Mouse (Mus musculus): ENCODE measurements around the gene C130073F10Rik.
"Not testable (repeated sequence)": the region's sequence is repeated elsewhere in the genome, so short reads cannot be mapped to it uniquely, and the experiment has no call there.

The C130073F10Rik gene

DNA sequence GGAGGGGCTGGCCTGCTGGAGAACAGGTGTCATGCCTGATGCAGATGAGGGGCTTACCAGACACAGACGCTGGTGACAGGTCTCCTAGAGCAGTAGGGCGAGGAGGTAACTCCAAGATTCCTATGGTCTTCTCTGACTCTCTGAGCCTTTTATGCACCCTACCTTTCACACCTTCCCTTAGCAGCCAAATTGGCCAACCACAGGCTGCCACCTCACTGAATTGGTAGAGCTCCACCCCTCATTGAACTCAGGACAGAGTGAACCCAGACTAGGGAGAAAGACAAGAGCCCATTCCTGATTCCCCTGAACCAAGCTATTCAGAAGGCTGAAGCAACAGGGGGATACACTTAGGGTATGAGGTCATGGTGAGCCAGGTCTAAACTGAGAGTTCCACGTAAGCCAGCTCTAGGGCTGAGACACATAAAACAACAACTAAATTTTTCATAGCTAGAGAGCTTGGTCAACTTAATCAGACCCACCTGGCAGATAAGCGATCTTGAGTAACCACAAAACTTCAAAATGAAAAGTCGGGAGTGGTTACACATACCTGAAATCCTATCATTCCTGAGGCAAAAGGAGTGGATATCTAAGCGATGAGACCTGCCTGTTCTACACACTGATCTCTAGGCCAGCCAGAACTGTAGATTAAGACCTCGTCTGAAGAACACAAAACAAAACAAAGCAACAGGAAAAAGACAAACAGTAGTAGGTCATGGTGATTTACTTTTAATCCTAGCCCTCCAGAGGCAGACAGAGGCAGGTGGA, at the start of gene C130073F10Rik:
C130073F10Rik (minus strand) TSS at position 134 of the 765 bp plus-strand sequence.
- no peak for DNase-seq (ENCODE audit: low spot score in 2 of 2)

DNA sequence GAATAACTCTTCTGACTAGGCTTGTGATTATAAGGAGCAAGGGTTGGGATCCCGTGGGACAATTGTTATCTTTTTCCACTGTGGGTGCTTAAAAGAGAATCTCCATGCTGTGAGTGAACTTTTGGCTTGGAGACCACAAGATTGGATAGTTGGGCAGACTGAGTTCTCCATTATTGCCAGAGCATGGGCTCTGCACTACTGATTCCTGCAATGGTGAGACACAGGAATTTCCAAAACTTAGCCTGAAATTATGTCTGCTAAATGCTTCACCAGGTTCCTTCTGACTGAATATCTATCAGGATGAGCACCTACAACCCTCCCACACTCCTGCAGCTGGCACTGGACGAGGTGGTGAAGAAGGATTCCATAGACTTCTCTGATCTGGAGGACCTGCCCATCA, 46.5 kb upstream of the C130073F10Rik start, which contains the start of gene Gm12794:
Gm12794 (plus strand) TSS at position 301 of the 400 bp plus-strand sequence.
- DNase-seq (ENCODE audit: low spot score in 2 of 2): not testable (repeated sequence)

DNA sequence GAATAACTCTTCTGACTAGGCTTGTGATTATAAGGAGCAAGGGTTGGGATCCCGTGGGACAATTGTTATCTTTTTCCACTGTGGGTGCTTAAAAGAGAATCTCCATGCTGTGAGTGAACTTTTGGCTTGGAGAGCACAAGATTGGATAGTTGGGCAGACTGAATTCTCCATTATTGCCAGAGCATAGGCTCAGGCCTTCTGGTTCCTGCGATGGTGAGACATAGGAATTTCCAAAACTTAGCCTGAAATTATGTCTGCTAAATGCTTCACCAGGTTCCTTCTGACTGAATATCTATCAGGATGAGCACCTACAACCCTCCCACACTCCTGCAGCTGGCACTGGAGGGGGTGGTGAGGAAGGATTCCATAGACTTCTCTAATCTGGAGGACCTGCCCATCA, 15.2 kb upstream of the C130073F10Rik start, which contains the start of gene Gm12800:
Gm12800 (plus strand) TSS at position 301 of the 400 bp plus-strand sequence.
- not testable (repeated sequence) for DNase-seq (ENCODE audit: low spot score in 2 of 2)

DNA sequence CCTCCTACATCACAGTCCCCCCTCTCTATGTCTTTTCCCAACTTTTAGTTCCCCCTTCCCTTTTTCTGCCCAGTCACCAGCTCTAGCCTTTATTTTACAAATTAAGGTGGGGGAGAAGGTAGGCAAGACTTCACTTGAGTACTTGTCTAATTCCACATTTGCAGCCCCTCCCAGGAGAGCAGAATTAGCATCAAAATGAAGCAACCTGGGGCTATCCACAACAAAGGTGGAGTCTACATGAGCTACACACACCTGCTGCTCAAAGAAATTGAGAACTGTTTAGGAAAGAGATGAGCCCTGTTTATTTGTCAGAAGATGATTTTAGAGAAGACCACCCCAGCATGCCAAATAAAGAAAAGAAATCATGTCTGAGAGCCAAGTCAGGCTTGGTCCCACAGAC, 4.2 kb downstream of the C130073F10Rik start:
- no peak for DNase-seq (ENCODE audit: low spot score in 2 of 2)

DNA sequence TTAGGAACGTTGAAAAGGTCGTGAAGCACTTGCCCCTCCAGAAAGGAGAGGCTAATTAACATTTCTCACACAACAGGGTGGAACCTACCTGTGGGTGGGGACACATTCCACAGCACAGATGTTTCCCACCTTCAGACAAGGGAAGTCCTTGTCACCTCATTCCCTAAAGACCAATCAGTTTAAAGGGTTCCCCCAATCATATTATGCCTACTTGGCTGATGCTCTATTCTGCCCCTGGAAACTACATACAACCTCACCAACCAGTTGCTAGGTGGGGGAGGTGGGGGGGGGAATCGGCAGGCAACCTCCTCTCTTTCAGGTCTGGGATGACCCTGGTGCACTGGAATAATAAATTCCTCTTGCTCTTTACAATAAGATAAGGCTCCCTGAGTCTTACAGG, 9.9 kb downstream of the C130073F10Rik start:
- DNase-seq (ENCODE audit: low spot score in 2 of 2): no peak

DNA sequence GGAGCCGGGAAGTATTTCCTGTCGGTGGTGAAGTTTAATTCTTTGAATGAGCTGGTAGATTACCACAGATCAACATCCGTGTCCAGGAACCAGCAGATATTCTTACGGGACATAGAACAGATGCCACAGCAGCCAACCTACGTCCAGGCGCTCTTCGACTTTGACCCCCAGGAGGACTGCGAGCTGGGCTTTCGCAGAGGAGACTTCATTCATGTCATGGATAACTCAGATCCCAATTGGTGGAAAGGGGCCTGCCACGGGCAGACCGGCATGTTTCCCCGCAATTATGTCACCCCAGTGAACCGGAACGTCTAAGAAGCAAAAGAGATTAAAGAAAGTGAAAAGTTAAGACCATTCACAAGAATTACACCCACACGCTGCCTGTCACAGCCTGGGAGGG, 17.9 kb downstream of the C130073F10Rik start:
- DNase-seq (ENCODE audit: low spot score in 2 of 2): not testable (repeated sequence)

DNA sequence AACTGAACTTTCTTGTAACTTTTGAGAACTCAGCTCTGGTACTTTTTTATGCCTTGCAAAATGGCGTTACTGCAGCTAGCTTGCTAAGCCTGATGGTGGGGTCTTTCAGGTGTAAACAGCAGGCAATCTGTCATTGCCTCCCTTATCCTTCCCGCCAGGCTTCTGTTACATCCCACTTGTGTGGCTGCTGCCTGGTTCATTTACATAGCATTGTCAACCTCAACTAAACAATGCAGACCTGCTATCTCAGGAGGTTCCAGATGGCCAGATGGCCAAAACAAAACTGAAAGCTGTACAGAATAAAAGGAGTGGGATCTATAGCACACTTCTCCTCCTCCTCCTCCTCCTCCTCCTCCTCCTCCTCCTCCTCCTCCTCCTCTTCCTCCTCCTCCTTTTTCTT, 21.6 kb downstream of the C130073F10Rik start:
- not testable (repeated sequence) for DNase-seq (ENCODE audit: low spot score in 2 of 2)

DNA sequence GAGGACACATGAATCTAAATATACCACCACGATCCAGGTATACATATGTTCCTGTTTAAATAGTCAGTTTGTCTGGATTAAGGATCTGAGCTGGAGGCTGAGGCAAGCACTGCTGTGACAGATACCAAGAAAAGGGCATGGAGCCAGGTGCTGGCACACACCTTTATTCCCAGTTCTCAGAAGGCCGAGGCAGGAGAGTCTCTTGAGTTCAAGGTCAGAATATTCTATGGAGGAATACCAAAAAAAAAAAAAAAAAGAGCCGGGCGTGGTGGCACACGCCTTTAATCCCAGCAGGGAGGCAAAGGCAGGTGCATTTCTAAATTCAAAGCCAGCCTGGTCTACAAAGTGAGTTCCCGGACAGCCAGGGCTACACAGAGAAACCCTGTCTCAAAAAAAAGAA, 31.3 kb downstream of the C130073F10Rik start:
- DNase-seq (ENCODE audit: low spot score in 2 of 2): no peak

DNA sequence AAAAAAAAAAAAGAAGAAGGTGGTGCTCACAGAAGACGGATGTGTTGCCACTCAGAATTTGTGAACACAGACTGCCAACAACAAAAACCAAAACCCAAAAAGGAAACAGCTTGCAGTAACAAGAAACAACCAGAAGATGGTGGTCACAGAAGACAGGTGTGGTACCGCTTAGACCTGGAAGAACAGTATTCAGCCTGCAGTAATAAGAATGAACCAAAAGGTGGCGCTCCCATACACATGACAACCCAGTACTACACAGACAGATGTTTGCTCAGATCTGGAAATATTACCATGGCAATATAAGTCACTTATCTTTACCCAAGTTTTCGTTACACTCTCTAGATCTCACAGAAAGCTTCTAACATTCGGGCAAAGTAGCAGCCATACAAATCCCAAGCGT, 32.7 kb downstream of the C130073F10Rik start:
- DNase-seq (ENCODE audit: low spot score in 2 of 2): peak; percentile 15 to 64

DNA sequence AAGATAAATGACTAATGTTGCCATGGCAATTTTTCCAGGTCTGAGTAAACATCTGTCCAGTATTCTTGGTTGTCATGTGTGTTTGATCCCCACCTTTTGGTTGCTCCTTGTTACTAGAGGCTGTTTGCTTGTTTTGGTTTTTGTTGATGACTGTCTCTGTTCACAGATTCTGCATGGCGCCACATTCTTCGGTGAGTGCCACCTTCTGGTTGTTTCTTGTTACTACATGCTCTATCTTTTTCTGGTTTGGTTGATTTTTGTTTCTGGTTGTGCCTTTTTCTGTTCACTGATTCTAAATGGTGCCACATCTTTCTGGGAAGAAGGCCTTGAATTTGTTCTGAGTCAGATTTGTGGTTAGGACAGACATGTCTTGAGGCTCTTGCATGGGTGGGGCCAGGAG, 42.7 kb downstream of the C130073F10Rik start:
- DNase-seq (ENCODE audit: low spot score in 2 of 2): no peak

DNA sequence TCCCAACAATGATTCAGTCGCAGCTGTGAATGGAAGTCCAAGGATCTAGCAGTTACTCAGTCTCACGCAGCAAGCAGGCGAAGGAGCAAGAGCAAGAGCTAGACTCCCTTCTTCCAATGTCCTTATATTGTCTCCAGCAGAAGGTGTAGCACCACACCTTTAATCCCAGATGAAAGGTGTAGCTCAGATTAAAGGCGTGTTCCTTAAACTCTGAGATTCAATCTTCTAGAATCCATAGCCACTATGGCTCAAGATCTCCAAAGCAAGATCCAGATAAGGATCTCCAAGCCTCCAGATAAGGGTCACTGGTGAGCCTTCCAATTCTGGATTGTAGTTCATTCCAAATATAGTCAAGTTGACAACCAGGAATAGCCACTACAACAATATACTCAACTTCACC, 49.7 kb downstream of the C130073F10Rik start, which contains the start of gene B020004J07Rik:
B020004J07Rik (minus strand) TSS at position 101 of the 400 bp plus-strand sequence.
- not testable (repeated sequence) for DNase-seq (ENCODE audit: low spot score in 2 of 2)
